Mouse (Mus musculus): ENCODE measurements around the gene Rab3a. TPM values are rescaled to one million over a fixed set of nuclear protein-coding genes. Genes with fewer than 3 reads are reported as not detected.
A peak's percentile ranks its signal among the peaks of the same experiment; 100 is the strongest.

The Rab3a gene
- total RNA-seq, 1 experiment from 2014 or later = 65.2 TPM

DNA sequence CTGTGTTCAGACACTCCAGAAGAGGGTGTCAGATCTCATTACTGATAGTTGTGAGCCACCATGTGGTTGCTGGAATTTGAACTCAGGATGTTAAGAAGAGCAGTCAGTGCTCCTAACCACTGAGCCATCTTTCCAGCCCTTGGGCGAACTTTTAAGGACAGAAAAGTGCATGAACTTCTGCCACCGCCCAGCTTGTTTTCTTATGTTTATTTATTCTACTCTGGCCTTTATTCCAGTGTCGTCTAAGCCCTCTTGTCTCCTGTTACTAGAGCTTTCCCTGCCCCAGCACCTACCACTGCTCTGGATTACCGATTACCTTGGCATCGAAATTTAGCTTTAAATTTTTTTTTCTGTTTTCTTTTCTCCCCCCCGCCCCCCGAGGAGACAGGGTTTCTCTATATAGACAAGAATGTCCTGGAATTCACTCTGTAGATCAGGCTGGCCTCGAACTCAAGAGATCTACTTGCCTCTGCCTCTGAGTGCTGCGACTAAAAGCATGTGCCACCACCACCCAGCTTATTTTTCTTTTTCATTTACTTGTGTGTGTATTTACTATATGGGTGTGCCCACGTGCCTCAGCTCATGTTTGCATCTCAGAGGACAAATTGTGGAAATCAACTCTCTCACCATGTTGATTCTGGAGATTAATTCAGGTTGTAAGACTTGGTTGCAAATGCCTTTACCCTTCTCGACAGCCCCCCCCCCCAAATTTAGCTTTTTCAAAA is 48.5 kb downstream of the Rab3a start:
- DNase-seq = no peak

DNA sequence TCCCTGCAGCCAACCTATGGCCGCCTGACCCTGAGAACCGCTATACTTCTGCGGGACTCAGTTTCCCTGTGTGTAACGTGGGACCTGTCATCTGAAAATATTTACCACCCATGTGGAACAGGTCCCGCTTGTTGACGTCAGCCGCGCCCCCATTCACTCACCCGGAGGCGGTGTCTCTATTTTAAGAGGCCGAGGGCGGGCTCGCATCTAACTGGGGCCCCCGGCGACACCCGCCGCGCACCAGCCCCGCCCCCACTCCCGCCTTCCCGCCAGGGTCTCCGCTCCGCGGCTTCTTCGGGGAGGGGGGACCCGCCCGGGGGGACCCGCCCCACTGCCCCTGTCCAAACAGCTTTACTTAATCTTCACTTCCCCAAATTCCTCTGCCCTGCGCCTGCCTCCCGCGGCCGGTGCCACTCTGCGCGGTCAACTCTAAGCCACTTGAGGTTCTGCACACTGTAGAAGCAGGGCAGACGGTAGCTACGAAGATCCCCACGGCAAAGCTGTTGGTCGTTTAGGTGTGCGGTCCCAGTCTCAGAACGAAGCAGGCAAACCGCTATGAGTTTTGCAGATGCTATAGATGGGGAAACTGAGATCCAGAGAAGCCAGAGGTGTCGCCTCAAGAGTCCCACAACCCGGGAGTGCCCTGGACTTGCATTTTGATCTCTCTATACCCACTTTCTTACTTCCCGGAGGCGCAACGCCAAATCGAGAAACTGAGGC is 49.4 kb downstream of the Rab3a start:
- no peak for DNase-seq

- DNase-seq = peak; percentile 93
Measured at GRCm38 (mm10) chr8:70804481-70805206, 50.2 kb downstream of the Rab3a start, which contains the start of gene Mast3. Gene Mast3, minus strand, starts transcription at chr8:70805054.

DNA sequence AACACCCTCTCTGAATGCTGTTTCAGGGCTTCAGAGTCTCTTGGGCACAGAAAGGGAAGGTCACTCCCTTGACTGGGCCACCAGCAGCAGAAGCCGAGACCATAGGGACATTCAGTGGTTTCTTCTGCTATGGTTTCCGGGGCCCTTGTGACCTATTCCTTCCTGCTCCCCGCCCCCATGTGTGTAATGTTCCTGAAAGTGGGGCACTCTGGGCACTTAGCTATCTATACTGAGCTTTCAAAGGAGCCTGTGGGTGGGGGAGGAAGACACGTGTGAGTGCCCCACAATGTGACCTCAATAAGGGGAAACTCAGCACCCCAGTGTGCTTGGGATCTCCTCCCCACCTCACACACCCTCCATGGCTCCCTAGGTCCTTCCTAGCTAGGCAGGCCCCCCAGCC is 52.1 kb downstream of the Rab3a start:
- DNase-seq = no peak

DNA sequence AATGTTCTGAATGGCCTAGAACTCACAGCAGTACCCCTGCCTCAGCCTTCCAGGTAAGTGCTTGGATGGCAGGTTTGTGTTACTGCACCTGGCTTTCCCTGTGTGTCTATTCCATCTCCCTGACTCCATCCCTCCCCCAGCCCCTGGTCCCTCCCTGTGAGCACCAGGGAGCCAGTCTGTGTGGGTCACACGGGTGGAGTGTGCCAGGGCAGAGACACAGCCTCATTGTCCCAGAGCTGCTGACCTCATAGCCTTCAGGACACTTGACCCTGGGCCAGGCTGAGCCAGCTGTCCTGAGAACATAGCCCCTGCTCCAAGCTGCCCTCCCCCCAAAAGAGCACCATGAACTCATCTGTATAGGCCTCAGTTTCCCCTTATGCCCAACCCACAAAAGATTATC is 52.8 kb downstream of the Rab3a start:
- no peak for DNase-seq

- DNase-seq = no peak
Measured at GRCm38 (mm10) chr8:70808239-70808638, 53.8 kb downstream of the Rab3a start, which contains the start of gene Il12rb1. Gene Il12rb1, plus strand, starts transcription at chr8:70808449.

Small RNA genes within 50 kb of the gene (microRNA-seq; reads per million reads assigned to microRNA genes)
- gene Mir7240 = 1.7 to 2.1 reads per million in 2 experiments

Other genes with a start within 250 kb of the Rab3a start
- gene Rex1bd, start 247.9 kb upstream of the Rab3a start, total RNA-seq (2021) = 141 and 158 TPM in 2 replicates
- 1,380 and 1,587 TPM in 2 replicates for gene Uba52, start 243.9 kb upstream of the Rab3a start, total RNA-seq (2021)
- gene Fkbp8, start 227.0 kb upstream of the Rab3a start, total RNA-seq (2021) = 361 and 404 TPM in 2 replicates
- gene Kxd1, start 226.7 kb upstream of the Rab3a start, total RNA-seq (2021) = 68.9 and 85.4 TPM in 2 replicates
- 24.3 and 29.8 TPM in 2 replicates for gene Ell, start 215.2 kb upstream of the Rab3a start, total RNA-seq (2021)
- 89.7 and 101 TPM in 2 replicates for gene Isyna1, start 160.3 kb upstream of the Rab3a start, total RNA-seq (2021)
- gene Ssbp4, start 145.8 kb upstream of the Rab3a start, total RNA-seq (2021) = 82.0 and 88.2 TPM in 2 replicates
- gene Lrrc25, start 138.5 kb upstream of the Rab3a start, total RNA-seq (2021) = 1.0 and 2.2 TPM in 2 replicates
- gene Gdf15, start 122.2 kb upstream of the Rab3a start, total RNA-seq (2021) = 2.2 and 5.7 TPM in 2 replicates
- gene Pgpep1, start 94.3 kb upstream of the Rab3a start, total RNA-seq (2021) = 98.1 and 129 TPM in 2 replicates
- 66.1 and 86.8 TPM in 2 replicates for gene Lsm4, start 81.4 kb upstream of the Rab3a start, total RNA-seq (2021)
- gene Jund, start 55.7 kb upstream of the Rab3a start, total RNA-seq (2021) = 191 and 217 TPM in 2 replicates
- gene Iqcn, start 51.2 kb upstream of the Rab3a start, total RNA-seq (2021) = 0.15 and 0.19 TPM in 2 replicates
- not detected in 2 replicates for gene Gm3336, start 36.1 kb upstream of the Rab3a start, total RNA-seq (2021)
- gene Pde4c, start 31.0 kb upstream of the Rab3a start, total RNA-seq (2021) = 0.55 and 1.3 TPM in 2 replicates
- 127 and 143 TPM in 2 replicates for gene Mpv17l2, start 6.3 kb downstream of the Rab3a start, total RNA-seq (2021)
- 50.2 and 62.1 TPM in 2 replicates for gene Pik3r2, start 22.0 kb downstream of the Rab3a start, total RNA-seq (2021)
- 26.9 and 27.4 TPM in 2 replicates for gene Mast3, start 50.4 kb downstream of the Rab3a start, total RNA-seq (2021)
- gene Il12rb1, start 53.8 kb downstream of the Rab3a start, total RNA-seq (2021) = not detected in 2 replicates
- gene Arrdc2, start 85.0 kb downstream of the Rab3a start, total RNA-seq (2021) = 10.6 and 14.4 TPM in 2 replicates
- gene Kcnn1, start 108.6 kb downstream of the Rab3a start, total RNA-seq (2021) = 2.2 and 3.3 TPM in 2 replicates
- 54.6 and 57.5 TPM in 2 replicates for gene Ccdc124, start 119.3 kb downstream of the Rab3a start, total RNA-seq (2021)
- gene Slc5a5, start 138.1 kb downstream of the Rab3a start, total RNA-seq (2021) = 0.09 TPM in 1 of 2 replicates, not detected in the other
- gene Rpl18a, start 142.7 kb downstream of the Rab3a start, total RNA-seq (2021) = 1,315 and 1,410 TPM in 2 replicates
- gene Map1s, start 151.3 kb downstream of the Rab3a start, total RNA-seq (2021) = 26.3 and 42.6 TPM in 2 replicates